Comparison of ENCODE assay signal across 8 mouse cellular contexts in the genomic region with DNA sequence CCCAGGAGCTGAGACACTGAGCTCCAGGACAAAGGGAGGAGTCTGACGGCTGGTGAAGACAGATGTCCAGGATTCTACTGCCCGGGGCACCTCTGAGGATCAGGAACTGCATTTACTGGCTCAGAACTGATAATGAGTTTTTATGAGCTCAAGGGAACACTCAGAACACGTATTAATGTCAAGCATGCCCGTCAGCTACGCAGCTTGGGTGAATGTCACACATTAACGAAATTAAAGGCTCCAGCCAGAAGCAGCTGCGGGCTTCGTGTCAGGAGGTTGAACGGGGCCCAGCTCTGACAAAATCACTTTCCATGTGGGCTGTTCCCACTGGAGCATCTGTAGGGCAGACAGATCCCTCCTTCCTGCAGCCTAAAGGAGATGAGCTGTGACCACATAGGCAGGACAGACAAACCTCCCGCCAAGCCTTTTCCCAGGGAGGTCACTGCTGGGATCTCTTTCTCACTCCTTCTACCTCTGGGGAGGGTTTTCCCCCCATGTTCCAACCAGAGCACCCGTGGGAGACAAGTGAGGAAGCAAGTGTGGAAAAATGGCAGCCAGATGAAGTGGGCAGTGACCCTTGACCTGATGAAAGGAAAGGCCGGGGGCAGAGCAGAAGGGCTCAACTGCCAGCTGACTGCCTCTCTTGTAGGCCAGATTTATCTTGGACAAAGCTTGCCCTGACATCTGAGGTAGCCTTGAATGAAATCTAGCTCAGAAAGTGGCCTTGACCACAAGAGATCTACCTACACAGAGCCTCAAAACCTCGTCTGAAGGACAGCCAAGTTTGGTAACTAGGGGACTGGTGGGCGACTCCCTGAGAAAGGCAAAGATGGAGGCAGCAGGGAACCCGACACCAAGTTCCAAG. TPM values are rescaled to one million over a fixed set of nuclear protein-coding genes. Genes with fewer than 3 reads are reported as not detected.
DNase-seq lines count a peak whose midpoint lies in the region; ATAC-seq and TF ChIP-seq lines count a peak whose summit lies in the region.

No protein-coding gene starts in this region.

- H3K4me2 ChIP-seq in hindbrain, embryonic 12.5 days (replicated peaks) = no peak overlapping the region

- peaks cover 32% of the 10 kb centered on the region for H3K27me3 ChIP-seq in G1E (ENCODE audit: insufficient read depth, low read length)
- no peaks in the 10 kb centered on the region for H3K27me3 ChIP-seq in hindbrain, embryonic 12.5 days

- no peak overlapping the region for H3K4me3 ChIP-seq in G1E (ENCODE audit: low read depth, low read length)
- no peak overlapping the region for H3K4me3 ChIP-seq in hindbrain, embryonic 12.5 days

- H3K4me1 ChIP-seq in G1E (ENCODE audit: insufficient read depth, low read depth, low read length) = peaks cover 30% of the 10 kb centered on the region
- peaks cover 67% of the 10 kb centered on the region for H3K4me1 ChIP-seq in hindbrain, embryonic 12.5 days

- H3K36me3 ChIP-seq in G1E (replicated peaks) = no peaks in the 10 kb centered on the region
- 0 out of 2 replicates have a peak, but pooled peaks cover 8% of the 10 kb centered on the region for H3K36me3 ChIP-seq in hindbrain, embryonic 12.5 days

- peak; percentile 29 for DNase-seq in G1E (ENCODE audit: low spot score)
- DNase-seq in adrenal gland, postnatal 25 days = peak; percentile 31
- DNase-seq in kidney, postnatal 25 days = peak; percentile 46 to 75
- no peak for DNase-seq in adipocyte (ENCODE audit: low spot score)
- no peak for DNase-seq in gastrocnemius, adult 8-10 months (ENCODE audit: low spot score in 2 of 2)
- DNase-seq in ovary, postnatal 10 days (ENCODE audit: low spot score) = no peak

- no peaks in the 10 kb centered on the region for H3K9me3 ChIP-seq in G1E (replicated peaks)
- H3K9me3 ChIP-seq in hindbrain, embryonic 12.5 days (replicated peaks) = no peaks in the 10 kb centered on the region

- ATAC-seq in G1E (ENCODE audit: extremely low read depth, insufficient number of reproducible peaks, low FRiP score, poor library complexity, severe bottlenecking) = peak; percentile 29
- ATAC-seq in hindbrain, embryonic 12.5 days (ENCODE audit: low FRiP score) = peak; percentile 62
- no peak for ATAC-seq in granulocyte monocyte progenitor cell, adult 5-6 weeks (replicated peaks; ENCODE audit: poor library complexity, severe bottlenecking)

- peak overlapping the region; percentile 83 for H3K27ac ChIP-seq in hindbrain, embryonic 12.5 days

- no peak for TF ChIP-seq CTCF in G1E (IDR thresholded peaks at IDR 0.05; ENCODE audit: low read depth, low read length)

- WGBS in hindbrain, embryonic 12.5 days = 31% methylated on average over 15 of the region's 15 CpGs

- no peak overlapping the region for H3K9ac ChIP-seq in hindbrain, embryonic 12.5 days

RNA-seq across cellular contexts. Expression of a gene that starts 20.3 kb away (rescaled TPM):
- total RNA-seq in G1E (2014; fragmentation: Nextera tagmentation) = 9.0 and 10.6 TPM in 2 replicates
- total RNA-seq in G1E (2017) = 4.2 and 6.9 TPM in 2 replicates
- 8.5 and 10.5 TPM in 2 replicates for polyA plus RNA-seq in G1E (2012)
- total RNA-seq in adrenal gland, postnatal 25 days (2021) = 55.1 TPM in 2 replicates
- polyA plus RNA-seq in hindbrain, embryonic 12.5 days (2016; fragmentation: Nextera tagmentation; extraction: Ambion mirVana) = 34.2 and 39.0 TPM in 2 replicates
- total RNA-seq in gastrocnemius, adult 8-10 months (2022) = 1 to 10 TPM in 3 of 4 experiments, under 1 TPM in 1; 0.97 to 1.5 (median 1.4) TPM
- 0.26 TPM in 1 of 2 replicates, not detected in the other for total RNA-seq in granulocyte monocyte progenitor cell, adult 5-6 weeks (2014; fragmentation: Nextera tagmentation)
- not detected in 2 replicates for total RNA-seq in granulocyte monocyte progenitor cell, adult 5-6 weeks (2017)

Comparison
In these comparisons a context has a peak if more than half of its experiments do, and no peak if none do; other contexts are left out.
1. DNase-seq: peak in G1E (single experiment), adrenal gland, postnatal 25 days (single experiment) and kidney, postnatal 25 days (2 of 2); none in adipocyte (single experiment), gastrocnemius, adult 8-10 months (0 of 2) and ovary, postnatal 10 days (single experiment).